Mouse (Mus musculus): Measurements from ENCODE around the gene Sgta.

- TF ChIP-seq CTCF (IDR thresholded peaks at IDR 0.05; ENCODE audit: low read depth, low read length) = no peak
- TF ChIP-seq GATA1 (IDR thresholded peaks at IDR 0.05; ENCODE audit: borderline replicate concordance, low read length) = no peak
- TF ChIP-seq POLR2AphosphoS5 (IDR thresholded peaks at IDR 0.05; ENCODE audit: insufficient replicate concordance, low read depth, low read length) = no peak
Observed at GRCm38 (mm10) chr10:80996501-80996900, 63.5 kb downstream of the Sgta start.
